Mouse (Mus musculus) liver, embryonic 11.5 days (tissue): ENCODE data around the gene Fgfbp3. TPM values are rescaled to one million over a fixed set of nuclear protein-coding genes. Genes with fewer than 3 reads are reported as not detected.
"Not testable (repeated sequence)": the region's sequence is repeated elsewhere in the genome, so short reads cannot be mapped to it uniquely, and the experiment has no call there.

Source experiments
- ATAC-seq: fragments of 200-750 bp; cut with Nextera tagmentation; replicated peaks from 2 replicates; pipeline ENCODE4 v1.8.0; 2017; ENCODE audit warnings: moderate number of reproducible peaks, mild to moderate bottlenecking, moderate TSS enrichment, moderate library complexity; ENCODE audit not compliant: low FRiP score
- DNase-seq: peaks from one replicate; pipeline ENCODE4 v3.0.0-alpha.2; 2017; ENCODE audit warnings: low spot score
- H3K27ac ChIP-seq: fragments of 300-500 bp; sonication (generic); 2 replicates; pipeline ENCODE4 v1.5.1; 2014; ENCODE audit warnings: mild to moderate bottlenecking, low read depth, low read length, control low read depth
- H3K27me3 ChIP-seq: fragments of 300-500 bp; sonication (generic); replicated peaks from 2 replicates; pipeline ENCODE4 v1.6.1; 2014; ENCODE audit warnings: low read length, mixed read lengths; ENCODE audit not compliant: control insufficient read depth, insufficient read depth
- H3K36me3 ChIP-seq: fragments of 300-500 bp; sonication (generic); 2 replicates; pipeline ENCODE4 v1.6.1; 2014; ENCODE audit warnings: mild to moderate bottlenecking, low read length, moderate library complexity, mixed read lengths; ENCODE audit not compliant: control insufficient read depth, insufficient read depth
- H3K4me1 ChIP-seq: fragments of 300-500 bp; sonication (generic); replicated peaks from 2 replicates; pipeline ENCODE4 v1.6.1; 2014; ENCODE audit warnings: low read length, mixed read lengths; ENCODE audit not compliant: control insufficient read depth, insufficient read depth
- H3K4me2 ChIP-seq: fragments of 300-500 bp; sonication (generic); 2 replicates; pipeline ENCODE4 v1.6.1; 2014; ENCODE audit warnings: mild to moderate bottlenecking, control low read depth, moderate library complexity
- H3K4me3 ChIP-seq: fragments of 300-500 bp; sonication (generic); 2 replicates; pipeline ENCODE4 v1.5.1; 2014; ENCODE audit warnings: low read depth, low read length, control low read depth
- H3K9ac ChIP-seq: fragments of 300-500 bp; sonication (generic); 2 replicates; pipeline ENCODE4 v1.6.1; 2014; ENCODE audit warnings: low read depth, low read length, control low read depth
- H3K9me3 ChIP-seq: fragments of 300-500 bp; sonication (generic); 2 replicates; pipeline ENCODE4 v1.6.1; 2016; ENCODE audit warnings: low read length, inconsistent platforms, mixed read lengths; ENCODE audit not compliant: control insufficient read depth
- WGBS: fragments of 180-500 bp; shearing (Covaris S2); extraction: QIAGEN DNeasy Blood & Tissue Kit; methylation state at CpG from one replicate; pipeline ENCODE4 v1.1.7; 2014; 5-methylcytosine and 5-hydroxymethylcytosine counted together
- polyA plus RNA-seq: library from polyadenylated mRNA; unstranded; fragments of >200 nt; fragmentation: Nextera tagmentation; extraction: Ambion mirVana; gene quantifications from 2 replicates; pipeline ENCODE4 v1.2.1, GENCODE M21; 2014

Fgfbp3 gene
- polyA plus RNA-seq, 1 experiment from 2014 or later: 3.1 TPM

DNA sequence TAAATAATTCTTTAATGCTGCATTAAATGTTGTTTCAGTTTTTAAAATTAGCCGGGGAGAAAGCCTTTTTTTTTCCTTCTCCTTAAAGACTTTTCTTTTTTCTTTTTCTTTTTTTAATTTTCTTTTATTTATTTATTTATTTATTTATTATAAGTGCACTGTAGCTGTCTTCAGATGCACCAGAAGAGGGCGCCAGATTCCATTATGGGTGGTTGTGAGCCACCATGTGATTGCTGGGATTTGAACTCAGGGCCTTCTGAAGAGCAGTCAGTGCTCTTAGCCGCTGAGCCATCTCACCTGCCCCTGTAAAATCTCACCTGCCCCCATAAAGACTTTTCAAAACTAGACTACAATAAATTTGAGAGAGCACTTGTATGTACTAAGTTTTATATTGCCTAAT is 50.7 kb downstream of the Fgfbp3 start:
- not testable (repeated sequence) for H3K27me3 ChIP-seq, H3K4me1 ChIP-seq, DNase-seq, H3K9me3 ChIP-seq, H3K4me2 ChIP-seq, H3K9ac ChIP-seq, H3K4me3 ChIP-seq, H3K27ac ChIP-seq, ATAC-seq
- peaks cover 41% of the 10 kb centered on the region for H3K36me3 ChIP-seq
- 76% methylated on average over 3 of the region's 3 CpGs for WGBS

Other genes starting within 250 kb of the Fgfbp3 start
- gene Ppp1r3c, start 183.0 kb downstream of the Fgfbp3 start, polyA plus RNA-seq: 2.1 and 2.9 TPM in 2 replicates
- 53.5 and 53.9 TPM in 2 replicates for gene Tnks2, start 85.4 kb downstream of the Fgfbp3 start, polyA plus RNA-seq
- 29.9 and 32.4 TPM in 2 replicates for gene Btaf1, start 6.5 kb upstream of the Fgfbp3 start, polyA plus RNA-seq